Mouse (Mus musculus) kidney, adult 11 months (tissue): ENCODE measurements around the gene Aldoc.
"Not testable (repeated sequence)": the region's sequence is repeated elsewhere in the genome, so short reads cannot be mapped to it uniquely, and the experiment has no call there.

ENCODE experiments used
- DNase-seq: peaks from one replicate; pipeline ENCODE4 v3.0.0; 2022

Aldoc gene

GRCm38 (mm10) chr11:78322860-78323259, at the start of gene Aldoc:
Aldoc (plus strand) TSS chr11:78322968.
- peak; percentile 96 for DNase-seq

GRCm38 (mm10) chr11:78275596-78275995, 47.2 kb upstream of the Aldoc start:
- DNase-seq, result no peak

- DNase-seq, result not testable (repeated sequence)
These were observed 46.6 kb upstream of the Aldoc start for GRCm38 (mm10) chr11:78276169-78276568.

GRCm38 (mm10) chr11:78278853-78279252, 43.9 kb upstream of the Aldoc start:
- no peak for DNase-seq

- no peak for DNase-seq
These were observed 43.2 kb upstream of the Aldoc start for GRCm38 (mm10) chr11:78279586-78279985.

- DNase-seq, result no peak
These were observed 33.5 kb upstream of the Aldoc start for GRCm38 (mm10) chr11:78289146-78289763.

GRCm38 (mm10) chr11:78290654-78291053, 32.1 kb upstream of the Aldoc start, which contains the start of gene BC030499:
BC030499 (plus strand) TSS chr11:78290841.
- no peak for DNase-seq

GRCm38 (mm10) chr11:78294585-78294984, 28.2 kb upstream of the Aldoc start:
- no peak for DNase-seq

GRCm38 (mm10) chr11:78300917-78301316, 21.9 kb upstream of the Aldoc start:
- DNase-seq, result no peak

- DNase-seq, result peak; percentile 85
These were observed 21.2 kb upstream of the Aldoc start, which contains the start of gene Spag5 for GRCm38 (mm10) chr11:78301357-78302084. Spag5 (plus strand) TSS chr11:78301529.

- no peak for DNase-seq
These were observed 17.5 kb upstream of the Aldoc start for GRCm38 (mm10) chr11:78305272-78305671.

GRCm38 (mm10) chr11:78310861-78311511, 11.8 kb upstream of the Aldoc start:
- DNase-seq, result no peak

GRCm38 (mm10) chr11:78313662-78314061, 9.1 kb upstream of the Aldoc start:
- DNase-seq, result peak; percentile 45

GRCm38 (mm10) chr11:78318411-78318810, 4.4 kb upstream of the Aldoc start:
- no peak for DNase-seq

GRCm38 (mm10) chr11:78322076-78322831, 514 bp upstream of the Aldoc start:
- no peak for DNase-seq

- no peak for DNase-seq
These were observed 1.4 kb downstream of the Aldoc start for GRCm38 (mm10) chr11:78324000-78324785.

GRCm38 (mm10) chr11:78324965-78325364, 2.2 kb downstream of the Aldoc start:
- DNase-seq, result no peak

GRCm38 (mm10) chr11:78327215-78327614, 4.4 kb downstream of the Aldoc start:
- DNase-seq, result no peak

GRCm38 (mm10) chr11:78327634-78328511, 5.1 kb downstream of the Aldoc start, which contains the start of gene Pigs:
Pigs (plus strand) TSS chr11:78328415.
- peak; percentile 97 for DNase-seq

GRCm38 (mm10) chr11:78328512-78329056, 5.8 kb downstream of the Aldoc start:
- no peak for DNase-seq

- no peak for DNase-seq
These were observed 9.9 kb downstream of the Aldoc start for GRCm38 (mm10) chr11:78332676-78333075.
